Comparison of ENCODE assay signal across 8 mouse cellular contexts in the genomic region with DNA sequence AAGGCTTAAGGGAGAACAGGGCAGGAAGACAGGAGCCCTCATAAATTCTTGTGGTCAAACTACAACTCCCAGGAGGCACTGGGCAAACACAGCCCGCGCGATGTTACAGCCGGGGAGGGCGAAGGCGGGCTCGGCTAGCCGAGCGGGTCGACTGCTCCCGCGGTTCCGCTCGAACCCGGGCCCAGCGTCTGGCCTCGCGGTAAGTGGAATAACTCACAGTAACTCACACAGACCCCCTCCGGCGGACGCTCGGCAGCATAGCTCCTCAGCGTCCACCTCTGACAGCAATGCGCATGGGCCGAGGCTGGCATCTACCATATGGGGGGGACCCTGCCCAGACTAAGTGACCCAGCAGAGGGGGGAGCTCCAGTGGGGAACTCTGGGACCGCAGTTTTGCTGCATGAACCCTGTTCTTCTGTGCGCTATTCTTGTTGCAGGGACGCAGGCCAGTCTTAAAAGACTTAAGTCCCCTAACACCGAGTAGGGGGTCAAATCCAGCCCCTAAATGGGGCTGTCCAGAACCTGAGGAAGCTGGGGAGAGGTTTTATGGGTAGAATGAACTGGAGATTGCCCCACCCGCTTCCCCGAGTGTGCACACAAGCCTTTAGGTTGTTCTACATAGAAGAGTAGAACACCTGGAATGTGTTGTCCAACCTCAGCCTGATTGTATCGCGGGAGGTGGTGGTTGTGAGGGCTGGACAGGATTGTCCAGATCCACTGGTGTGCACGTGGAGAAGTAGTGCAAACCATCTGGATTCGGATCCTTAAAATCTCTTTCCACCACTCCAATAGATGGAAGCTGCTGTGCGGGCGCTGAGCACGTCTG. TPM values are rescaled to one million over a fixed set of nuclear protein-coding genes. Genes with fewer than 3 reads are reported as not detected.
DNase-seq lines count a peak whose midpoint lies in the region; ATAC-seq and TF ChIP-seq lines count a peak whose summit lies in the region.

Gene Bckdk (plus strand): TSS at position 112 of the 826 bp plus-strand sequence.

- H3K9me3 ChIP-seq in heart, embryonic 10.5 days, result no peaks in the 10 kb centered on the region
- no peaks in the 10 kb centered on the region for H3K9me3 ChIP-seq in kidney, embryonic 15.5 days (replicated peaks)

- H3K4me1 ChIP-seq in bone marrow macrophage, adult 2 months (ENCODE audit: control insufficient read depth, insufficient read depth, low read length), result peaks cover 13% of the 10 kb centered on the region
- H3K4me1 ChIP-seq in embryonic fibroblast, embryonic 13.5 days (ENCODE audit: control insufficient read depth, insufficient read depth, low read length), result no peaks in the 10 kb centered on the region
- H3K4me1 ChIP-seq in heart, embryonic 10.5 days, result peaks cover 20% of the 10 kb centered on the region
- H3K4me1 ChIP-seq in kidney, embryonic 15.5 days, result peaks cover 18% of the 10 kb centered on the region

- peaks cover 41% of the 10 kb centered on the region for H3K36me3 ChIP-seq in heart, embryonic 10.5 days
- H3K36me3 ChIP-seq in kidney, embryonic 15.5 days, result peaks cover 43% of the 10 kb centered on the region
- H3K36me3 ChIP-seq in myocyte (ENCODE audit: control insufficient read depth, insufficient read depth), result peaks cover 11% of the 10 kb centered on the region
- H3K36me3 ChIP-seq in splenic B cell, adult 2 months (ENCODE audit: control insufficient read depth, insufficient read depth, low read length, poor library complexity, severe bottlenecking), result peaks cover 10% of the 10 kb centered on the region; the same call in 1 of the 2 replicates

- peak within 1 kb of the TSS; percentile 73 for H3K4me2 ChIP-seq in kidney, embryonic 15.5 days
- peak within 1 kb of the TSS; percentile 75 for H3K4me2 ChIP-seq in myocyte (ENCODE audit: low read depth)

- no peak for TF ChIP-seq CTCF in bone marrow macrophage, adult 2 months (IDR thresholded peaks at IDR 0.05; ENCODE audit: low read depth, low read length)
- TF ChIP-seq CTCF in embryonic fibroblast, embryonic 13.5 days (IDR thresholded peaks at IDR 0.05; ENCODE audit: borderline replicate concordance, insufficient read depth, low read length), result no peak

- H3K9ac ChIP-seq in kidney, embryonic 15.5 days, result peak within 1 kb of the TSS; percentile 85

- H3K27ac ChIP-seq in bone marrow macrophage, adult 2 months (ENCODE audit: insufficient read depth, low read depth, low read length), result peak within 1 kb of the TSS; percentile 43
- H3K27ac ChIP-seq in embryonic fibroblast, embryonic 13.5 days (ENCODE audit: insufficient read depth, low read length), result peak within 1 kb of the TSS; percentile 49; the same call in 1 of the 2 replicates
- peak within 1 kb of the TSS; percentile 93 for H3K27ac ChIP-seq in heart, embryonic 10.5 days
- H3K27ac ChIP-seq in kidney, embryonic 15.5 days, result peak within 1 kb of the TSS; percentile 92

- peak; percentile 92 for DNase-seq in A20 (ENCODE audit: low read depth, low spot score)
- peak; percentile 94 for DNase-seq in heart, embryonic 10.5 days (ENCODE audit: low spot score)
- DNase-seq in liver, result peak; percentile 82
- peak; percentile 73 for DNase-seq in splenic B cell, adult 2 months (ENCODE audit: low read depth, low spot score)

- no peaks in the 10 kb centered on the region for H3K79me2 ChIP-seq in myocyte (ENCODE audit: control insufficient read depth, insufficient read depth)

- ATAC-seq in kidney, embryonic 15.5 days (replicated peaks; ENCODE audit: low FRiP score), result peak; percentile 93

- WGBS in heart, embryonic 10.5 days, result 8% methylated on average over 38 of the region's 38 CpGs
- 6% methylated on average over 38 of the region's 38 CpGs for WGBS in kidney, embryonic 15.5 days

- peak within 1 kb of the TSS; percentile 73 for H3ac ChIP-seq in myocyte (ENCODE audit: control insufficient read depth, insufficient read length)

- no peaks in the 10 kb centered on the region for H3K27me3 ChIP-seq in heart, embryonic 10.5 days (ENCODE audit: insufficient read depth, poor library complexity, severe bottlenecking)
- H3K27me3 ChIP-seq in kidney, embryonic 15.5 days, result 0 out of 2 replicates have a peak, but pooled peaks cover 4% of the 10 kb centered on the region
- no peaks in the 10 kb centered on the region for H3K27me3 ChIP-seq in myocyte (ENCODE audit: control insufficient read depth, insufficient read depth, insufficient read length)
- no peaks in the 10 kb centered on the region for H3K27me3 ChIP-seq in splenic B cell, adult 2 months (ENCODE audit: control insufficient read depth, insufficient read depth, low read length, poor library complexity, severe bottlenecking)

- H3K4me3 ChIP-seq in bone marrow macrophage, adult 2 months (ENCODE audit: insufficient read depth, low read length), result peak within 1 kb of the TSS; percentile 68
- peak within 1 kb of the TSS; percentile 85 for H3K4me3 ChIP-seq in embryonic fibroblast, embryonic 13.5 days (ENCODE audit: insufficient read depth, low read length)
- peak within 1 kb of the TSS; percentile 79 for H3K4me3 ChIP-seq in heart, embryonic 10.5 days
- H3K4me3 ChIP-seq in kidney, embryonic 15.5 days (replicated peaks), result peak within 1 kb of the TSS; percentile 87
- peak within 1 kb of the TSS; percentile 79 for H3K4me3 ChIP-seq in myocyte

- no peak for TF ChIP-seq POLR2A in bone marrow macrophage, adult 2 months (IDR thresholded peaks at IDR 0.05; ENCODE audit: borderline replicate concordance, low read depth, low read length)
- TF ChIP-seq POLR2A in embryonic fibroblast, embryonic 13.5 days (IDR thresholded peaks at IDR 0.05; ENCODE audit: low read depth, low read length), result peak; percentile 83
- TF ChIP-seq POLR2A in myocyte (IDR thresholded peaks at IDR 0.05; ENCODE audit: insufficient read length, low read depth), result peak; percentile 85

TF ChIP-seq in myocyte, 11 proteins besides CTCF, POLR2A, EP300 and RAD21:
- TF ChIP-seq MYOD1 (IDR thresholded peaks at IDR 0.05; ENCODE audit: control insufficient read depth in 1 of 3, insufficient read length in 2 of 3, low read depth in 2 of 3) (peak in 1 of 3 experiments; percentile 14), POLR2AphosphoS2 (IDR thresholded peaks at IDR 0.05; ENCODE audit: insufficient read length, low read depth) (peak; percentile 84), REST (IDR thresholded peaks at IDR 0.05; ENCODE audit: insufficient read depth, insufficient read length) (no peak), E2F4 (IDR thresholded peaks at IDR 0.05; ENCODE audit: insufficient read depth) (peak; percentile 52), SRF (IDR thresholded peaks at IDR 0.05; ENCODE audit: control insufficient read depth, insufficient read length, low read depth) (no peak), CEBPB (IDR thresholded peaks at IDR 0.05; ENCODE audit: insufficient read depth, poor library complexity, severe bottlenecking) (no peak), TCF12 (IDR thresholded peaks at IDR 0.05; ENCODE audit: insufficient read depth, poor library complexity, severe bottlenecking) (no peak), USF1 (IDR thresholded peaks at IDR 0.05; ENCODE audit: low read depth) (no peak), TCF3 (IDR thresholded peaks at IDR 0.05; ENCODE audit: insufficient read length, low read depth) (no peak), MYOG (IDR thresholded peaks at IDR 0.05; ENCODE audit: control insufficient read depth in 1 of 3, insufficient read depth in 1 of 3, insufficient read length in 2 of 3, low read depth in 2 of 3) (no peak), MAX (IDR thresholded peaks at IDR 0.05; ENCODE audit: low read depth) (no peak)

RNA-seq across cellular contexts. Expression of gene Bckdk, which starts in this region (rescaled TPM):
- 50.9 and 73.8 TPM in 2 replicates for polyA plus RNA-seq in bone marrow macrophage, adult 2 months (2012; ENCODE audit: insufficient read depth, insufficient read length, missing spikeins)
- 57.3 and 63.5 TPM in 2 replicates for polyA plus RNA-seq in embryonic fibroblast, embryonic 13.5 days (2011; ENCODE audit: insufficient read length, low read depth, missing spikeins)
- 143 and 176 TPM in 2 replicates for polyA plus RNA-seq in heart, embryonic 10.5 days (2016; fragmentation: Nextera tagmentation; extraction: Ambion mirVana)
- polyA plus RNA-seq in kidney, embryonic 15.5 days (2015; fragmentation: Nextera tagmentation; extraction: Ambion mirVana), result 120 and 140 TPM in 2 replicates
- 53.2 TPM for polyA plus RNA-seq in myocyte (2012; fragmentation: generic; extraction: Trizol)

Comparison
In these comparisons a context has a peak if more than half of its experiments do, and no peak if none do; other contexts are left out.
1. Peak in every context shown above with its lines: DNase-seq, ATAC-seq, H3K4me3 ChIP-seq and H3K27ac ChIP-seq.
2. H3K27ac ChIP-seq: peak in every context shown above with its lines; median percentile 93 in heart, embryonic 10.5 days; 92 in kidney, embryonic 15.5 days; 49 in embryonic fibroblast, embryonic 13.5 days; 43 in bone marrow macrophage, adult 2 months.